Mouse (Mus musculus) CD4-positive helper T cell, adult 2 months (primary cell): ENCODE results near the gene Fam161a.

Source experiments
- DNase-seq: peaks from one replicate; pipeline ENCODE4 v3.0.0-alpha.2; 2012; ENCODE audit warnings: low read depth, missing footprints, low spot score

Fam161a gene

DNA sequence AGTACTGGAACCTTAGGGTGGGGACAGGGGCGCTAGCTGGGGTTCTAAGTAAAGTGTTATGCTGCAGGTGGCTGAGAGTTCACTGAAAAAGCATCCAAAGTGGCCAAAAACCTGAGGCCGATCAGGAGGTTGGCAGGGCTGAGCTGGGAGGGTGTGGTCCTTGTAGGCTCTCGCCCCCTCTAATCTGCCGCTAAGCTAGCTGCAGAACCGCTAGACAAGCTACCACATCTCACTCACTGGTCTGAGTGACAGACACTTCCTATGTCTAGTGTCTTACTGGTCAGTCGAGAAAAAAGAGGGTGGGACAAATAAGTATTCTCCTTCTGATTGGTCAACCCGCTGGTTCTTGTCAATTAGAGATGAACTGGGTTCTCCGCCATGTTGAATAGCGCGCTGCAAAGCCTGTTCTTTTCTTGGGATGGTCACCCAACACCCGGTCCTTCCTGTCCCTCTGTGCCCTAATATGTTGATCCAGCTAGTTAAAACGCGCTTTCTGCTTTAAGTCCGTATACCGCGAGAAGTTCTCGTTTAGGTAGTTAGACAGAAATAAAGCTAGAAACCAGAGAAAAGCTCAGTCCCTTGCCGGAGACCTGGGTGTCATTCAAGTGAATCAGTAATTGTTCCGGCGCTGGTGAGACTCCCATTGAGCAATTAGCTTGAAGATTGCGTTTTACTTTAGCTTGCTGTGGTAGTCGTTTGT lies at the start of gene Fam161a:
Gene Fam161a, plus strand, starts transcription at position 51 of the 700 bp plus-strand sequence.
- peak; percentile 91 for DNase-seq

DNA sequence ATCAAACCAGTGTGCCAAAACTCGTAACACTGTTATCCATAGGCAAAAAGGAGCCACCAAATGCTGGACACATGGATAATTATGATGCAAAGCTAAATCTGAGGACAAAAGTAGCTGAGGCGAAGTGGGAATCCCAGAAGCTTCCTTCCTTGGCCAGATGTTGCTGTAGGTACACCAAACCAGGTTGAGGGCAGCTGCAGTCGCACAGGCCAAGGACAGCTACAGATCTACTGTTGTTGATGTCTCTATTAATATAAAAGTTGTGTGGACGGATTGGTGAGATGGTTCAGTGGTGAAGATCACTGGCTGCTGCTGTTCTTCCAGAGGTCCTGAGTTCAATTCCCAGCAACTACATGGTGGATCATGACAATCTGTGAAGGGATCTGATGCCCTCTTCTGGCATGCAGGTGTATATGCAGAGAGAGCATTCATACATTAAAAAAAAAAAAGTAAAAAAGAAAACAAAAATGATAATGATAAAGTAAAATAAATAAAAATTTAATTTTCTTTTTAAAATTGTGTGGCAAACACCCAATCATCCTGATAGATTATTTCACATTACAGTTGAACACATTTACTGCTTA lies 49.4 kb upstream of the Fam161a start:
- DNase-seq = peak; percentile 27

DNA sequence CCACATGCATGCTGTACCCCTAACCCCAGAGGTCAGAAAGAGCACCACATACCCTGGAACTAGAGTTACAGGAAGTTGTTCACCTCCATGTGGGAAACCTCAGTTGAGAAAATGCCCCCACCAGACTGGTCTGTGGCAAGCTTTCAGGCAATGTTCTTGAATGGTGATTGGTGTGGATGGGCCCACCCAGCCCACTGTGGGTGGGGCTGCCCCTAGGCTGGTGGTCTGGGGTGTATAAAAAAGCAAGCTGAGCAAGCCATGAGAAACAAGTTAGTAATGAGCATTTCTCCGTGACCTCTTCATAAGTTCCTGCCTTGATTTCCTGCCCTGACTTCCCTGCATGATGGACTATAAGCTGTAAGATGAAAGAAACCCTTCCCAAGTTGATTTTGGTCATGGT lies 45.2 kb upstream of the Fam161a start:
- DNase-seq = no peak

DNA sequence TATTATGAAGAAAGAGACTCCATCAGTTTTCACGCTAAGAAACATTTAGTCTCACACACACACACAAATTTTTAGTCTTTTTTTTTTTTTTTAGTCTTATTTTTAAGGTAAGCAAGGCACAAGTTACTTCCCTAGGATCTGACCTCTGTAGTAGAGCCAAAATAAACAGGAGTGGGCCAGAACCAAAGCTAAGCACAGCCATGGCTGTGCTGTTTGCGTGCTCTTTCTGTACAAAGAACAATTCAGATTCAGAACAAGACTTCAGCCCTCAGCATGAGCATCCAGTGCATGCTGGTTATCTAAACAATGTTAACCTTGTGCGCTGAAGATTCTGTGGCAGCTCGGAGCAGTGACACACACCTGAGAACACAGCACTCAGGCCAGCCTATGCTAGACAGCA lies 42.9 kb upstream of the Fam161a start:
- DNase-seq = no peak

DNA sequence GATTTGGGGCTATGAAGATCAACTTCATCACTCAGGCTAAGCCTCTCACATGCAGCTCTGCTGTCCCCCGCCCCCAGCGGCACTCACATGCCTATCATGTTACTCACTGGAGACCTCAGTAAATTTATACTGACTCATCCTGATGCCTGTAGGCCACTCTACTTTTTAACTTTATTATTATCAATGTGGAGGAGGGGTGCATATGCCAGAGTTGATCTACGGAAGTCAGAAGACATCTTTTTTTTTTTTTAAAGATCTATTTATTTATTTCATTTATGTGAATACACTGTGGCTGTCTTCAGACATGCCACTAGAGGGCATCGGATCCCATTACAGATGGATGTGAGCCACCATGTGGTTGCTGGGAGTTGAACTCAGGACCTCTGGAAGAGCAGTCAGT lies 41.8 kb upstream of the Fam161a start:
- peak; percentile 36 for DNase-seq

DNA sequence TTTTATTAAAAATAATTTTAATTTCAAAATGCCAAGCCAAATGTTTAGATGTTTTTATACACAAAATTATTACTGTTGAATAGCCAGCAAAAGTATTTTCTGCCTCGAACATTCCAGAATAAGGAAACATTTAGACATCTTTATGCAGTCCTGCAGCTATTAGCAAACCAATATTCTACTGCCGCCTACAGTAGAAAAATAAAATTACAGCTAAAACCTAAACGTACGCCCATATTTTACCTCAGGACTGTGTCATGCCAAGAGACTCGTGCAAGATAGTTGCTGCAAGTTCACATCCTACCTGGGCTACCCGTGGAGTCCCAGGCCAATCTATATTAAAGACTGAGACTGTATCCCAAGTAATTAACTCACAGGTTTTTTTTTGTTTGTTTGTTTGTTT lies 37.8 kb upstream of the Fam161a start:
- DNase-seq = peak; percentile 67

DNA sequence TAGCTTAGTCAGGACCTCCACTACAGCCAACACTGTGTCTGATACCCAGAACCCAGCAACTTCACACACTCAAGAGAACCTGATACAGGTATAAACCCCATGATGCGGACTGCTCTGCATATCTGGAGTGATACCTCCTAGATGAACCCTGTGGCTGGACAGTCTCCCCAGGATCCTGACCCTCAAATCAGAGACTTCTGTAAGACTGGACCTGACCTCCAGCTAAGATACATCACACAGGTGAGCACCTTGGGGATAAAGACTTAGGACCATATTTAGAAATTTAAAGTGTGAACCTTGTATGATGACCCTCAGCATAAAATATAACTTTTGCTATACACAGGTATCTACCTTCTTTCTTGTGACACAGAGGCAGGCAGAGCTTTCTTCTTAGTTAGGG lies 36.8 kb upstream of the Fam161a start:
- no peak for DNase-seq

DNA sequence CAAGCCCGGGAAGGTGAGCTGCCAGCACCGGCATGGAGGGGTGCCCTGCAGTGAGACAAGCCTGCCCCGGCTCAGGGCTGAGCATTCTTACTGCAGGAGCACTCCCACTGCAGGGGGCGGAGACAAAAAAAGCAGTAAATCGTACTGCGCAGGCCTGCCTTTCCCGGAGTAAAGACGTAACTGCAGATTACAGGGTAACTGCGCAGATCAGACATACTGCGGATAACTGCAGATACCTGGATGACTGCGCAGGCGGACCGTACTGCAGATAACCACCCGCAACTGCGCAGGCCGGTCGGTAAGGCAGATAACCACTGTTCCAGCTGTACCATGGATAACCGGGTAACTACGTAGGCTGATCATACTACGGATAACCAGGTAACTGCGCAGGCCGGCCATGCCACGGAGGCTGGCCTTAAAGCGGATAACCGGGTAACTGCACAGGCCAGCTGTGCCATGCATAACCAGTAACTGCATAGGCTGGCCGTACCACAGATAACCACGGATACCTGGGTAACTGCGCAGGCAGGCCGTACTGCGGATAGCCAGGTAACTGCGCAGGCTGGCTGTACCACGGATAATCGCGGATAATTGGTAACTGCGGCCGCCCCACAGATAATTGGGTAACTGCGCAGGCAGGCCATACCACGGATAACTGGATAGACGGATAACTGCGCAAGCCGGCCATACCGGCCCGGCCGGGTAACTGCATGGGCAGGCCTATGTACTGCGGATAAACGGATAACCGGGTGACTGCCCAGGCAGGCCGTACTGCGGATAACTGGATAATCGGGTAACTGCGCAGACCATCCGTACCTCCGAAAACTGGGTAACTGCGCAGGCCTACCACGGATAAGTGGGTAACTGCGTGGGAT lies 35.3 kb upstream of the Fam161a start, which contains the start of gene Zrsr1:
Gene Zrsr1, plus strand, starts transcription at position 171 of the 875 bp plus-strand sequence.
- peak; percentile 88 for DNase-seq

DNA sequence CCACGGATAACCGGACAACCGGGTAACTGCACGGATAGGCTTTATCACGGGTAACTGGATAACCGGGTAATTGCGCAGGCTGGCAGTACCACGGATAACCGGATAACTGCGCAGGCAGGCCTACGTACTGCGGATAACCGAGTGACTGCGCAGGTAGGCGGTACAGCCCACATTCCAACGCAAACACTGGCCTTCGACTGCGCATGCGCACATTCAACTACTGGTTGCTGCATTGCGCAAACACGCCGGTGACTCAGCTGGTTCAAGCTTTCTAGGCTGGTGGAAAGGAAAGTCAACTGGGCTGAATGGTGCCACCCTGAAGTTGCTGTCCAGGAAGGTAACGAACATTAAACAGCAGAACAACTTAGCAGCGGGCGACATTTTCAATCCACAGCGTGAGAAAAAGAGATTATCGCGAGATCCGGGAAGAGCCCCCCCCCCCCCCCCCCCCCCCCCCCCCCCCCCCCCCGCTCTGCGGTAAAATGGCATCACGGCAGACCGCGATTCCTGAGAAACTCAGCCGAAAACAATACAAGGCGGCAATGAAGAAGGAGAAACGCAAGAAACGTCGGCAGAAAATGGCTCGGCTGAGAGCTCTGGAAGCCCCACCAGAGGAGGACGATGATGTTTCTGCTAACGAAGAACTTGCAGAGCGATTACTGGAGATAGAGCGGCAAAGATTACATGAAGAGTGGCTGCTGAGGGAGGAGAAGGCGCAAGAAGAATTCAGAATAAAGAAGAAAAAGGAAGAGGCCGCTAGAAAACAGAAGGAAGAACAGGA lies 34.4 kb upstream of the Fam161a start:
- peak; percentile 88 for DNase-seq

DNA sequence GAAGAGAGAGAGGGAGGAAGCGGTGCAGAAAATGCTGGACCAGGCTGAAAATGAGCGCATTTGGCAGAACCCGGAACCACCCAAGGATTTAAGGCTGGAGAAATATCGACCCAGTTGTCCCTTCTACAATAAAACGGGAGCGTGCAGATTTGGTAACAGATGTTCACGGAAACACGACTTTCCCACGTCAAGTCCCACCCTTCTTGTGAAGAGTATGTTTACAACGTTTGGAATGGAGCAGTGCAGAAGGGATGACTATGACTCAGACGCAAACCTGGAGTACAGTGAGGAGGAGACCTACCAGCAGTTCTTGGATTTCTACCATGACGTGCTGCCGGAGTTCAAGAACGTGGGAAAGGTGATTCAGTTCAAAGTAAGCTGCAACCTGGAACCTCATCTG lies 33.7 kb upstream of the Fam161a start:
- no peak for DNase-seq

DNA sequence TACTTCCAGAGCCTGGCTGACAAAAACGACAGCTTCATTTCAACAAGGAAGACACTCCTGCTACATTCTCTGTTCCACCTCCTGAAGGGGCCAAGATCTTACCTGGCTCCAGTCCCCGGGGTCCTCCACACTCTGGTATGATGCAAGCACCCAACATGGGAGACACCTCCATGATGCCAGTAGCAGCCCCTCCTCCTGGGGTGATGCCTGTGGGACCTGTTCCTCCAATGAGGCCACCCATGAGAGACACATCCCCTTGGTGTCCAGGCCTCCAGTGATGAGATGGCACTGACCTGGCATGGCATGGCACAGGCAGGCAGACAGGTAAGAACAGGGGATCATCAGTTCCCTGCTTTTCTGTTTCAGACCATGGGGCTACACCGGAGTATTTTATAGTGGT lies 29.1 kb upstream of the Fam161a start:
- DNase-seq = no peak

DNA sequence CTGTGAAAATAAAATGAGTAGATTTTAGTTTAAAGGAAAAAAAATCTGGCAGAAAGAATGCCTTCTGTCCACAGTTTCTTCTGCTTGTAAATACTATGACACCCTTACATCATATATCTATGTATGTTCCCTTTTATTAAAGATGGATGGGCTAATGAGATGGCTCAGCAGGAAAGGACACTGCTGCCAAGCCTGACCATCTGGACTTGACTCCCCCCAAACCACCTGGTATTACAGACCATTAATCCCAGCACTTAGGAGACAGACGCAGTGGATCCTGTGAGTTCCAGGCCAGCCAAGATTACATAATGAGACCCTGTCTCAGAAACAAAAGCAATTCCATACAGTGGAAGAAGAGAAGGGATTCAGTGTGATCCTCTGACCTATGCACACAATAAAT lies 28.6 kb upstream of the Fam161a start:
- no peak for DNase-seq

DNA sequence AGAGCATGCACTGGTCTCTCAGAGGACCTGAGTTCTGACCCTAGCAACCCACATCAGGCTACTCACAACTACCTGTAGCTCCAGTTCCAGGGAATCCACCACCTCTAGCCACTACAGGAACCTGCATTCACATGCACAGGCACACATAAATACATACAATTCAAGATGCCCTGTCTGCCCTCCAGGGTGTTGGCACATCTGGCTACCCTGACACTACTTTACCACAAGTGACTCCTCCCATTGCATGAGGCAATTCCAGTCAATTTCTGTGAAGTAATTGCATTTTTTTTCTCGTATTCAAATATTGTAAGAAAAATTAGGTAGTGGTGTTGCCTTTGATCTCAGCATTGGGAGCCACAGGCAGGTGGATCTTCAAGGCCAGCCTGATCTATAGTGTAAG lies 28.1 kb upstream of the Fam161a start:
- DNase-seq = no peak

DNA sequence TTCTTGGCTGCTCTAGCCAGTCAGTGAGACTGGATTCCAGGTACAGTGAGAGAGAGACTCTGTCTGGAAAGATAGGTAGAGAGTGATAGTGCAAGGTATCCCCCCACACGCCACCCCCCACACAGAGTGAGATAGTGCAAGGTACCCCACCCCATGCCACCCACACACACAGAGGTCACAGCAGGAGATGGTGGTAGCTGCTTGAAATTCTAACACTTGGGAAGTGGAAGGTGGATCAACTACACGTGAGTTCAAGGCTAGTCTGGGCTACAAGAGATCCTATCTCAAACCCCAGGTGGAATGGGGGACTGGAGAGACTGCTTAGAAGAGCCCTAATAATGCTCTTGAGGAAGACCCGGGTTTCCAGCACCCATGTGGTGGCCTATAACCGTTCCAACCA lies 26.3 kb upstream of the Fam161a start:
- no peak for DNase-seq

DNA sequence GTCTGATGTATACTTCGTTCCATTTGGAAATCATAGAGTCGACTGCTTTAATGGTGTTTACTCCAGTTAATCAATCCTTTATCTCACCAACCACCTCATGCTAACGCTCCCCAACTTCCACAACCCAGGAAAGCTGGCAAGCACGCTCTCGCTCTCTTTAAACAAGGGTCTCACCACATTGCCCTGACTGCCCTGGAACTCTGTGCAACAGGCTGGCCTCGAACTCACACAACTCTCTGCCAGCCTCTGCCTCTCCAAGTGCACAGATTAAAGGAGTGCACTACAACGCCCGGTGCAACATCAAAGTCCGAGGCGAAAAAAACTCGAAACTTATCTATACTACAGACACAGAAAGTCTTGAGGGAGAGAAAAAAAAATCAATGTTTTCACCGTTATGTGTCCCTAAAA lies 25.8 kb upstream of the Fam161a start:
- no peak for DNase-seq

DNA sequence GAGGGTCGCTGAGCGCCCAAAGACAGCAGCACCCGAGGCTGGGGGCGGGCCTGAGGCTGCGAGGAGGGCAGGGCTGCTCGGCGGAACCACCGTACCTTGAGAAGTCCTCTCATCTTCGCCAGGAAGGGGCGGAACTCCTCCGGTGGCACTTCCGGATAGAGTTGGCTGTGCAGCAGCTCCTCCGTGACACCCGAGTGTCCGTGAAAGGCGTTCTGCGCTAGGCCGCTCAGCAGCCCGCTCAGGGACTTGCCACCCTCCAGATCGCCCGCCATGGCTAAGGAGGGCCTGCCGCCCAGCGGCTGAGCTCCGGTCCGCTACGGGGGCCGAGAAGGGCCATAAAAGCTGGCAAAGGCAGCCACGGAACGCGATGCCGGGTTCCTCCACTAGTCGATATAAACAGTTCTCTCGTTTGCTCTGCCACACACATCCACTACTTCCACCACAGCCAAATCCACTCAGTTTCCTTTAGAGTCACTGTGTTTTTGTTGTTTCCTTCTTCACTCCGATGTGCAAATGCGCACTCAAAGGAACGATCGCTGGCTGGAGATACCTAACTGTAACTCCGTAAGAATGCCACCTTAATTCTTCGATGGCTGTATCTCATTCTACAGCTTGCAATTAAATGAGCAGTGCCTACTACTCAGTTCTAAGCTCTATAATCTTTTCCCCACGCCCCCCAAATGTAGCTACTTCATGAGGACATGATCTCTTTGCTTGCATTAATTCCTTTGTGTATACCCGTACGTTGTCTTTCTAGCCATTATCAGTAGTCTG lies 25.2 kb upstream of the Fam161a start, which contains the start of the genes Gm28048 and Commd1:
Gene Gm28048, minus strand, starts transcription at position 107 of the 774 bp plus-strand sequence.
Gene Commd1, minus strand, starts transcription at position 399 of the 774 bp plus-strand sequence.
- peak; percentile 96 for DNase-seq

DNA sequence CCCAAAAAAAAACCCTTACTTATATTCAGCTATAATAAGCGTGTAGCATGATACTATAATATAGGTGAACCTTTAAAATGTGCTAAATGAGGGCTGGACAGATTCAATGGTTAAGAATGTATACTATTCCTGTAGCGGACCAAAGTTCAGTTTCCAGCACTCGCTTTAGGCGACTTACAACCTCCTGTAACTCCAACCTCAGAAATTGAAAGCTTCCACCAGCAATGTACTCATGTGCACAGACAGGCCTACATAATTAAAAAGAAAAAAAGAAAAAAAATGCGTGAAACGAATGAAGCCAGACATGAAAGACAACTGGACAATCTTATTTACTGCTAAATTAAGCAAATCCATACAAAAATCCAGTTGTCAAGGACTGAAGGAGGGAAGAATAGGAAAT lies 24.5 kb upstream of the Fam161a start:
- DNase-seq = no peak

DNA sequence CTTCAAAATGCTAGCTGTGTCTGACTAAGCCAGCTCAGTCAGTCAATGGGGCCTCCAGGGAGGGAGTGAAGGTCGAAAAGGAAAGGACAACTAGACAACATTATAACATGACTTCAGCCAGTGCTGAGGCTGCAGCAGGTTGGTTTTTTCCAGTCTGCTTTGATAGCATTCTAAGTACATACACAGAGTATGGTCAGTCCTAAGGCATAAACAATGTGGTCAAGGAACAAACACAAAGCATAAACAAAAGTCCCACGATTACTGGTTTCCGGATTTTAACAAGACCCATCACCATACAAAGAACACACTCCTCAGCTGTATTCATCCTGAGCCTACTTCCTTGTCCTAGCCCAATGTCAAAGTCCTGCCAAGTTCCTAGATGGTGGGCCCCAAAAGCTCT lies 21.8 kb upstream of the Fam161a start:
- no peak for DNase-seq

DNA sequence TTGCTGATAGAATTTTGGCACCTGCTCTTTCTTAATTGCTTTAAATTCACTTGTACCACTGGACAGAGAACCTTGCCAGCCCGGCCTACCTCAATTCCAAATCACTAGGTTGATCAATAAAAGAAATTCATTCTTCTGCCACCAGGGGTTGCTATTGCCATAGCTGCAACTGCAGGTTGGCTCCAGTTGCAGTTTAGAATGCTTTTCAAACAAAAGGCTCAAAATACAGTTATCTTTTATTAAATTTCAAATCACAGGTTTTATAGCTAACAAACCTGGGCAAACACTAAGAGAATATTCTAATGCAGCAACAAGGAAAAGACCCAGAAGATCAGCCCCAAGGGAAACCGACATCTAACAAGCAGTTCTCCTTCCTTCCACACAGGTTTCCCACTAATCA lies 20.0 kb upstream of the Fam161a start:
- DNase-seq = peak; percentile 76

DNA sequence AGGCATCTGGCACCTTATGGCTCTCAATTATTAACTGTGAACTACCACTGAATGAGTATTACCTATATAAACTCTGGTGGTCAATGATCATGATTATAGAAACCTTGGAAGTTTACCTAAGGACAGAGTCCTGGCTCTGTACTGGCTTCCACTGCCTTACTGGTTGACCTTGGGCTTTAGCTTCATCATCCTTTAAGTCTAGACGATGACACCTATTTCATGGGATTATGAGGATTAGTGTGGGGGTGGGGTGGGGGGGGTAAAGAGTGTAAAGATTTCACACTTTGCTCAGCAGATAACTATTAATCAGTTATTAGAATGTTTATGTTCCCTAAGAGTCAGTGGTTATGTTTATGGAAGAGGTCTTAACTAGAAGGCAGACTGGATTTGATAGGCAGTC lies 17.5 kb upstream of the Fam161a start:
- DNase-seq = no peak
